ENCODE assay signal across 9 mouse cellular contexts in genomic region chr6:99692916-99693841, GRCm38 (mm10). TPM values are rescaled to one million over a fixed set of nuclear protein-coding genes. Genes with fewer than 3 reads are reported as not detected.
DNase-seq lines count a peak whose midpoint lies in the region; ATAC-seq and TF ChIP-seq lines count a peak whose summit lies in the region.
"Had no signal": no experiment of that assay in that cellular context is flagged by ENCODE, and none has a peak within 500 bp of the region (broad histone marks: within the 10 kb centered on the region; RNA-seq: fewer than 3 reads in every experiment).

No protein-coding gene starts in this region.

- TF ChIP-seq CTCF in kidney, postnatal 0 days (IDR thresholded peaks at IDR 0.05; ENCODE audit: low read depth), result no peak

- peak; percentile 7 for ATAC-seq in forebrain, embryonic 13.5 days
- ATAC-seq in kidney, postnatal 0 days (replicated peaks; ENCODE audit: low FRiP score, low read depth), result no peak; the same call in none of the 2 replicates
- peak; percentile 10 for ATAC-seq in midbrain, embryonic 13.5 days
- no peak for ATAC-seq in megakaryocyte progenitor cell, adult 5-6 weeks (replicated peaks; ENCODE audit: poor library complexity)

- H3K4me1 ChIP-seq in forebrain, embryonic 13.5 days, result peaks cover 20% of the 10 kb centered on the region
- H3K4me1 ChIP-seq in kidney, postnatal 0 days (replicated peaks; ENCODE audit: insufficient read depth, low read length), result no peaks in the 10 kb centered on the region
- peaks cover 27% of the 10 kb centered on the region for H3K4me1 ChIP-seq in midbrain, embryonic 13.5 days (replicated peaks)

- H3K9ac ChIP-seq in forebrain, embryonic 13.5 days, result peak overlapping the region; percentile 85
- peak overlapping the region; percentile 79 for H3K9ac ChIP-seq in kidney, postnatal 0 days (ENCODE audit: low read depth, low read length)
- peak overlapping the region; percentile 89 for H3K9ac ChIP-seq in midbrain, embryonic 13.5 days (replicated peaks)

- peak overlapping the region; percentile 90 for H3K4me2 ChIP-seq in forebrain, embryonic 13.5 days
- peak overlapping the region; percentile 98 for H3K4me2 ChIP-seq in kidney, postnatal 0 days (ENCODE audit: low read length)
- peak overlapping the region; percentile 86 for H3K4me2 ChIP-seq in midbrain, embryonic 13.5 days (replicated peaks)

- H3K4me3 ChIP-seq in forebrain, embryonic 13.5 days, result peak overlapping the region; percentile 79
- peak overlapping the region; percentile 82 for H3K4me3 ChIP-seq in kidney, postnatal 0 days (replicated peaks; ENCODE audit: low read depth, low read length)
- H3K4me3 ChIP-seq in midbrain, embryonic 13.5 days (replicated peaks), result peak overlapping the region; percentile 72
- H3K4me3 ChIP-seq: myocyte had no signal

- H3K36me3 ChIP-seq in forebrain, embryonic 13.5 days (ENCODE audit: poor library complexity, severe bottlenecking), result no peaks in the 10 kb centered on the region
- H3K36me3 ChIP-seq in kidney, postnatal 0 days (ENCODE audit: insufficient read depth, low read length), result no peaks in the 10 kb centered on the region
- H3K36me3 ChIP-seq in midbrain, embryonic 13.5 days, result no peaks in the 10 kb centered on the region

- peak; percentile 23 to 35 for DNase-seq in adrenal gland, adult (ENCODE audit: inconsistent age in 2 of 2, low spot score in 1 of 2)
- DNase-seq in adrenal gland, postnatal 4 days (ENCODE audit: low spot score in 2 of 2), result no peak
- peak; percentile 47 for DNase-seq in retina, embryonic 14.5 days (ENCODE audit: low spot score)
- DNase-seq in retina, postnatal 1 day, result no peak
- no peak for DNase-seq in kidney, postnatal 0 days (ENCODE audit: low spot score)

- peaks cover 65% of the 10 kb centered on the region for H3K27me3 ChIP-seq in forebrain, embryonic 13.5 days
- H3K27me3 ChIP-seq in kidney, postnatal 0 days (ENCODE audit: insufficient read depth, low read length), result peaks cover 30% of the 10 kb centered on the region
- H3K27me3 ChIP-seq in midbrain, embryonic 13.5 days, result peaks cover 69% of the 10 kb centered on the region

- WGBS in forebrain, embryonic 13.5 days, result 1% methylated on average over 101 of the region's 110 CpGs
- WGBS in kidney, postnatal 0 days, result 2% methylated on average over 107 of the region's 110 CpGs
- WGBS in midbrain, embryonic 13.5 days, result under 1% methylated on average over 104 of the region's 110 CpGs

- H3K27ac ChIP-seq in forebrain, embryonic 13.5 days, result peak overlapping the region; percentile 83
- H3K27ac ChIP-seq in kidney, postnatal 0 days, result 0 out of 2 replicates have a peak overlapping the region, but pooled peaks have one; percentile 13
- peak overlapping the region; percentile 93 for H3K27ac ChIP-seq in midbrain, embryonic 13.5 days

- H3K9me3 ChIP-seq in forebrain, embryonic 13.5 days (replicated peaks), result no peaks in the 10 kb centered on the region
- H3K9me3 ChIP-seq in kidney, postnatal 0 days (replicated peaks; ENCODE audit: low read length), result no peaks in the 10 kb centered on the region
- no peaks in the 10 kb centered on the region for H3K9me3 ChIP-seq in midbrain, embryonic 13.5 days

RNA-seq across cellular contexts. Expression of gene Gpr27, which starts 0.7 kb away (rescaled TPM):
- 1 to 10 TPM; 7.2 to 7.3 TPM for total RNA-seq in adrenal gland, postnatal 4 days (2021)
- polyA plus RNA-seq in forebrain, embryonic 13.5 days (2015; fragmentation: Nextera tagmentation; extraction: Ambion mirVana), result 6.6 and 7.6 TPM in 2 replicates
- polyA plus RNA-seq in kidney, postnatal 0 days (2015; fragmentation: Nextera tagmentation; extraction: Ambion mirVana), result 2.9 and 3.3 TPM in 2 replicates
- 8.4 and 9.0 TPM in 2 replicates for polyA plus RNA-seq in midbrain, embryonic 13.5 days (2015; fragmentation: Nextera tagmentation; extraction: Ambion mirVana)
- total RNA-seq in megakaryocyte progenitor cell, adult 5-6 weeks (2015), result 0.10 TPM in 1 of 2 replicates, not detected in the other
- not detected in 2 replicates for total RNA-seq in megakaryocyte progenitor cell, adult 5-6 weeks (2017)
- polyA plus RNA-seq: myocyte had no signal

RNA-seq across cellular contexts. Expression of gene Gm20696, which starts 26.6 kb away (rescaled TPM):
- total RNA-seq in adrenal gland, postnatal 4 days (2021), result 1 to 10 TPM; 6.2 to 6.8 TPM
- 3.8 and 3.9 TPM in 2 replicates for polyA plus RNA-seq in forebrain, embryonic 13.5 days (2015; fragmentation: Nextera tagmentation; extraction: Ambion mirVana)
- 1.7 and 1.8 TPM in 2 replicates for polyA plus RNA-seq in kidney, postnatal 0 days (2015; fragmentation: Nextera tagmentation; extraction: Ambion mirVana)
- 3.2 and 3.6 TPM in 2 replicates for polyA plus RNA-seq in midbrain, embryonic 13.5 days (2015; fragmentation: Nextera tagmentation; extraction: Ambion mirVana)
- 5.9 and 11.8 TPM in 2 replicates for total RNA-seq in megakaryocyte progenitor cell, adult 5-6 weeks (2015)
- 2.7 and 3.5 TPM in 2 replicates for total RNA-seq in megakaryocyte progenitor cell, adult 5-6 weeks (2017)

RNA-seq across cellular contexts. Expression of gene Eif4e3, which starts 26.6 kb away (rescaled TPM):
- 10 to 100 TPM; 13.6 to 15.4 TPM for total RNA-seq in adrenal gland, postnatal 4 days (2021)
- polyA plus RNA-seq in forebrain, embryonic 13.5 days (2015; fragmentation: Nextera tagmentation; extraction: Ambion mirVana), result 10.5 and 11.5 TPM in 2 replicates
- 16.4 and 17.0 TPM in 2 replicates for polyA plus RNA-seq in kidney, postnatal 0 days (2015; fragmentation: Nextera tagmentation; extraction: Ambion mirVana)
- polyA plus RNA-seq in midbrain, embryonic 13.5 days (2015; fragmentation: Nextera tagmentation; extraction: Ambion mirVana), result 8.8 and 9.8 TPM in 2 replicates
- total RNA-seq in megakaryocyte progenitor cell, adult 5-6 weeks (2015), result 19.4 and 23.6 TPM in 2 replicates
- 19.8 and 20.8 TPM in 2 replicates for total RNA-seq in megakaryocyte progenitor cell, adult 5-6 weeks (2017)

RNA-seq across cellular contexts. Expression of gene Prok2, which starts 33.0 kb away (rescaled TPM):
- under 1 TPM in 1 of 2 experiments, not detected in 1; 0.25 TPM for total RNA-seq in adrenal gland, postnatal 4 days (2021)
- polyA plus RNA-seq in forebrain, embryonic 13.5 days (2015; fragmentation: Nextera tagmentation; extraction: Ambion mirVana), result 1.3 and 1.5 TPM in 2 replicates
- 0.13 and 0.33 TPM in 2 replicates for polyA plus RNA-seq in kidney, postnatal 0 days (2015; fragmentation: Nextera tagmentation; extraction: Ambion mirVana)
- 0.32 and 0.39 TPM in 2 replicates for polyA plus RNA-seq in midbrain, embryonic 13.5 days (2015; fragmentation: Nextera tagmentation; extraction: Ambion mirVana)
- total RNA-seq in megakaryocyte progenitor cell, adult 5-6 weeks (2015), result 1.9 TPM in 1 of 2 replicates, not detected in the other
- not detected in 2 replicates for total RNA-seq in megakaryocyte progenitor cell, adult 5-6 weeks (2017)
- polyA plus RNA-seq: myocyte had no signal

Comparison
In these comparisons a context has a peak if more than half of its experiments do, and no peak if none do; other contexts are left out.
1. DNase-seq: peak in adrenal gland, adult (2 of 2) and retina, embryonic 14.5 days (single experiment); none in adrenal gland, postnatal 4 days (0 of 2), retina, postnatal 1 day (single experiment) and kidney, postnatal 0 days (single experiment).
2. ATAC-seq: peak in forebrain, embryonic 13.5 days (single experiment) and midbrain, embryonic 13.5 days (single experiment); none in kidney, postnatal 0 days (single experiment) and megakaryocyte progenitor cell, adult 5-6 weeks (single experiment).
3. H3K27ac ChIP-seq: peak in every context shown above with its lines; median percentile 93 in midbrain, embryonic 13.5 days; 83 in forebrain, embryonic 13.5 days; 13 in kidney, postnatal 0 days.
4. Peak in every context shown above with its lines, with median percentiles within 50 percentile points of each other: H3K4me2 ChIP-seq, H3K4me3 ChIP-seq and H3K9ac ChIP-seq.